Mouse (Mus musculus) spleen, adult 2 months (tissue): ENCODE data around the gene Ffar3. TPM values are rescaled to one million over a fixed set of nuclear protein-coding genes. Genes with fewer than 3 reads are reported as not detected.

ENCODE experiments used
- DNase-seq, 2 experiments: peaks; one replicate each; pipeline versions ENCODE4 v3.0.0 to v3.0.0-alpha.2; 2012 to 2021; ENCODE audit warnings: low spot score in 2 of 2, low read depth in 1 of 2
- H3K27ac ChIP-seq: fragments of 200-500 bp; 2 replicates; pipeline ENCODE4 v1.5.1; 2012; ENCODE audit warnings: low read length, inconsistent platforms; ENCODE audit not compliant: insufficient read depth
- H3K27me3 ChIP-seq: fragments of 200-500 bp; 2 replicates; pipeline ENCODE4 v1.6.1; 2012; ENCODE audit warnings: mild to moderate bottlenecking, moderate library complexity, low read length, inconsistent platforms; ENCODE audit not compliant: control insufficient read depth, insufficient read depth
- H3K36me3 ChIP-seq: fragments of 200-500 bp; 2 replicates; pipeline ENCODE4 v1.6.1; 2012; ENCODE audit warnings: mild to moderate bottlenecking, low read length, inconsistent platforms; ENCODE audit not compliant: control insufficient read depth, insufficient read depth
- H3K4me1 ChIP-seq: fragments of 200-500 bp; 2 replicates; pipeline ENCODE4 v1.6.1; 2011; ENCODE audit warnings: inconsistent platforms; ENCODE audit not compliant: control insufficient read depth, insufficient read depth, insufficient read length
- H3K4me3 ChIP-seq: fragments of 200-500 bp; 2 replicates; pipeline ENCODE4 v1.5.1; 2011; ENCODE audit warnings: mild to moderate bottlenecking, inconsistent platforms; ENCODE audit not compliant: insufficient read depth, insufficient read length; ENCODE audit errors: extremely low read depth
- CTCF ChIP-seq: fragments of 200-500 bp; IDR thresholded peaks from 2 replicates; pipeline ENCODE4 v1.5.1; 2011; ENCODE audit warnings: mild to moderate bottlenecking, inconsistent platforms; ENCODE audit not compliant: insufficient read depth, insufficient read length, insufficient replicate concordance; ENCODE audit errors: extremely low read depth
- POLR2A ChIP-seq: fragments of 200-500 bp; IDR thresholded peaks from 2 replicates; pipeline ENCODE4 v1.6.1; 2011; ENCODE audit warnings: low read depth, low read length, inconsistent platforms
- WGBS: fragments of 180-500 bp; shearing (Covaris S2); methylation state at CpG from one replicate; pipeline ENCODE4 v1.1.7; 2018; 5-methylcytosine and 5-hydroxymethylcytosine counted together
- polyA plus RNA-seq: library from polyadenylated mRNA; depleted of rRNA; stranded (reverse); fragments of >200 nt; gene quantifications from 2 replicates; pipeline ENCODE4 v1.2.3, GENCODE M21; 2012; rRNA removed

The Ffar3 gene
- 0.59 and 0.84 TPM in 2 replicates for polyA plus RNA-seq

DNA sequence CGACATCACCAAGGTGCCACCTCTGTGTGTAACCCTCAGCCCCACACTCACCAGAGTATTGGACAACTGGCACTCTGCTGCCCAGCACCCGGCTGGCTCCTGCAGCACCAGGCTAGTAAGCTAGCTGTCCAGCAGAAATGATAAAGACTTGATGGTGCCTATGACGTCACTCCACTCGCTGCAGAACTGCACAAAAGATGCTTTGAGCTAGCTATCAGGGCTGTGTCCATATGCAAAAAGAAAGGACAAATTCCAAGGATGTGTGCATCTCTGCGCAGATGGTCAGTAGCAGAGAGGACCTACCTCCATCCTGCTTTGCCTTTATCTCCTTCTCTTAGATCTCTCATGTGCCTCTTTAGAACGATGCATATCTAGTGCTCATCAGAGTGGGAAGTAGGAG lies at the start of gene Ffar3:
Gene Ffar3, minus strand, starts transcription at position 101 of the 400 bp plus-strand sequence.
- Histone ChIP-seq H3K36me3 (no peaks in the 10 kb centered on the region), H3K27ac (no peak within 1 kb of the TSS), H3K4me1 (peaks cover 10% of the 10 kb centered on the region; the same call in 1 of the 2 replicates), H3K4me3 (no peak within 1 kb of the TSS), H3K27me3 (no peaks in the 10 kb centered on the region)
- 78% methylated on average over 6 of the region's 6 CpGs for WGBS
- TF ChIP-seq CTCF (no peak), POLR2A (no peak)
- DNase-seq, result no peak

DNA sequence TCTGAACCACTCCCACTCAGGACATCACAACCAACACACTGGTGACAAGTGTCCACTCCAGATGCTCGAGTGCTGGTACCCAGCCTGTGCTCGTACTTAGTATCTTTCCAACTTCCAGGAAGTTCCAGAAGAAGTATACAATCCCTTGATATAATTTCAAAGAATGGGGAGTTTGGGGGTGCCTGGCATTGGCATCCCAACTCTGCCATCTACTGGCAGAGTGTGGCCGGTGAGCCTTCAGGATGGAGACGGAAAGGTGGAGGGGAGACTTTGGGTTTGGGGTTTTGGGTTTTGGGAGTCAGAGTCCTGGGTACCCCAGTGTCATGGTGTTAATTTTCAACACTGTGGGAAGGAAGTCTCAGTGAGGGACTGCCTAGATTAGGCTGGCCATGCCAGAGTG lies 48.1 kb upstream of the Ffar3 start:
- 22% methylated on average over 4 of the region's 4 CpGs for WGBS
- TF ChIP-seq POLR2A (no peak), CTCF (peak; percentile 87; the same call in 1 of the 2 replicates)
- Histone ChIP-seq H3K4me3 (no peak overlapping the region), H3K36me3 (no peaks in the 10 kb centered on the region), H3K27ac (no peak overlapping the region), H3K4me1 (peaks cover 4% of the 10 kb centered on the region; the same call in 1 of the 2 replicates), H3K27me3 (no peaks in the 10 kb centered on the region)
- peak in 1 of 2 experiments; percentile 62 for DNase-seq

DNA sequence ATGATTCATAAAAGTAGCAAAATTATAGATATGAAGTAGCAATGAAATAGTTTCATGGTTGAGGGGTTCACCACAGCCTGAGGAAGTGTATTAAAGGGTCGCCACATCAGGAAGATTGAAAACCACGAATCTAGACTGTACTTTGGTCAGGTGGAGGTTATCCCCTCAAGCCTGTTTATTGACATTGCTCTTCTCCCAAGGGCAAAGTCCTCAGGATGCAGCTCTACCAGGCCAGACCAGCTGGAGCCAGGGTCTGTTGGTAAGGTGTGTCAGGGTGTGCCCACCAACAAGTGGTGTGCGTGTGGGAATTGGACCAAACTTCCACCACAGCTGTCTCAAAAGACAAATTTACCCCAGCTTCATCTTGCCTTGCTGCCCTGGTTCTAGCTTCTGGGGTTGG lies 39.2 kb upstream of the Ffar3 start:
- TF ChIP-seq POLR2A (no peak), CTCF (no peak)
- WGBS, result 18% methylated on average over 3 of the region's 3 CpGs
- H3K27ac ChIP-seq, result peak overlapping the region; percentile 31
- no peaks in the 10 kb centered on the region for H3K36me3 ChIP-seq
- H3K4me1 ChIP-seq, result peaks cover 35% of the 10 kb centered on the region; the same call in 1 of the 2 replicates
- no peak for DNase-seq
- no peak overlapping the region for H3K4me3 ChIP-seq
- H3K27me3 ChIP-seq, result no peaks in the 10 kb centered on the region

DNA sequence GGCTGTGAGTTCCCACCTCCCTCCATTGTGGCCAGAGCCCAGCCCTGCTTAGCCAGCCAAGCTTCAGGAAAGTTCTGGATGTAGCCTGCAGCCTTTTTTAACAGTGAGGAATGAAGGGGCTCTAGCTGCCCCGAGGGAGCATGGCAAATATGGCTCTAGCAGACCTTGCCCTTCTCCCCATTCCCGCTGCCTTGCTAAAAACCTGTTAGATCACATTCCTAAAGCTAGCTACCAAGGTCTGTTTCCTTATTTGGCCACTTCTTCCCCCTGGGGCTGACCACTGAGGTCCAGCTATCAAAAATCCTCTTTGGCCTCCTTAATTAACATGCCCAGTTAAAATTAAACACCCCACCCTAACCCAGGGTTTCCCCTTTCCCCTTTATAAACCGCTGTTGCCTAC lies 36.5 kb upstream of the Ffar3 start:
- peaks cover 56% of the 10 kb centered on the region for H3K4me1 ChIP-seq
- no peak for DNase-seq
- H3K36me3 ChIP-seq, result no peaks in the 10 kb centered on the region
- WGBS, result 75% methylated on average over 3 of the region's 3 CpGs
- no peak overlapping the region for H3K4me3 ChIP-seq
- peak overlapping the region; percentile 94; the same call in 1 of the 2 replicates for H3K27ac ChIP-seq
- TF ChIP-seq CTCF (no peak), POLR2A (no peak)
- no peaks in the 10 kb centered on the region for H3K27me3 ChIP-seq

DNA sequence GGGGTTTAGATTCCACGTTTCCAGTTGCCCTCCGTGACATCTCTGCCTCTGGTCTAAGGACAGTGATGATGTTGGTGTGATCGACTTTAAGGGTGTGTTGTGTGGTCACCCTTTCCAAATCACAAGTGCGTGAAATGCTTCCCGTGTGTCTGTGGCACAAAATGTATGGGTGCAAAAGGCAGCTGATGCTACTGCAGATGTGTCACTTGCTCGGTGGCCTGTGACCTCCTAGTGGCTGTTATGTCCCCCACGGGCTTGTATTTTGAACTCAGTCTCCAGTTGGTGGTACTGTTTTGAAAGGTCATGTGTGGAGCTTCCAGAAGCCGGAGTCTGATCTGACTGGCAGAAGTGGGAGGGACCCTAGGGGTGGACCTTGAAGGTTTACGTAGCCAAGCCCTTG lies 35.8 kb upstream of the Ffar3 start:
- Histone ChIP-seq H3K4me1 (peaks cover 59% of the 10 kb centered on the region), H3K36me3 (no peaks in the 10 kb centered on the region), H3K4me3 (no peak overlapping the region), H3K27me3 (no peaks in the 10 kb centered on the region), H3K27ac (peak overlapping the region; percentile 94)
- TF ChIP-seq CTCF, result no peak
- TF ChIP-seq POLR2A, result no peak
- WGBS, result 66% methylated on average over 9 of the region's 9 CpGs
- DNase-seq, result no peak

DNA sequence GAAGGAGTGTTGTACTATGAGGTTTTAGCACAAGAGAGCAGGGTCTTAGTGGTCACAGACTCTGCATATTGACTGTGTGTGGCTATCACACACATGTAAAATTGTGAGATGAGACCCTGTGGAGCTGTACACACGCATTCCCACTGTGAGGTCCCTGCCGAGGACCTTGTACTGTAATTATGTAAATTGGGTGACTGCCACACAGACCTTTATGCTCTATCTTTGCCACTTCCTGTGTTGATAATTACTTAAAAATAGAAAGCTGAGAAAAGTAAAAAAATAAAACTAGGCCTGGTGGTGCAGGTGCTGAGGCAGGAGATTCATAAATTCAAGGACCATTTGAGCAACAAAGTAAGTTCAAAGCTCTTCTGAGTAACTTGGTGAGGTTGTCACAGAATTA lies 34.7 kb upstream of the Ffar3 start:
- Histone ChIP-seq H3K27me3 (no peaks in the 10 kb centered on the region), H3K4me1 (peaks cover 67% of the 10 kb centered on the region), H3K4me3 (no peak overlapping the region), H3K27ac (peak overlapping the region; percentile 94), H3K36me3 (no peaks in the 10 kb centered on the region)
- WGBS, result 7% methylated on average over 2 of the region's 2 CpGs
- no peak for DNase-seq
- TF ChIP-seq POLR2A (peak; percentile 57; the same call in 1 of the 2 replicates), CTCF (no peak)

DNA sequence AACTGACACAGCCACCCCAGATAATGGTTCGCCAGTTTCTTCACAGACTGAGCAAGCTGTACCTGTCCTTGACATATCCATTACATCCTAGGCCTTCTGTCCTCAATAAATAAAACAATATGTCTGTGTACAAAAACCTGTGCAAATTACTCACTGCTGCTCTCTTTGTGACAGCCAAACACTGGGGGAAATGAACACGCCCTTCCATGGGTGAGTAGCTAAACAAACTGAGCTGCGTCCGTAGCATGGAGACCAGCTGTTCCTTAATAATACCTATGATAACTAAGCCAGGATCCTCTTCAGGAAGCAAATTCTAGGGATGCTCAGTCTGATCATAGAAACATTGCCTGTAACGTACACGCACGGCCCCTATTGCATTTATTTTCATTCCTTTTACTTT lies 32.8 kb upstream of the Ffar3 start:
- no peak for DNase-seq
- peak overlapping the region; percentile 84 for H3K27ac ChIP-seq
- no peaks in the 10 kb centered on the region for H3K27me3 ChIP-seq
- peaks cover 67% of the 10 kb centered on the region for H3K4me1 ChIP-seq
- no peak for TF ChIP-seq POLR2A
- TF ChIP-seq CTCF, result no peak
- no peaks in the 10 kb centered on the region for H3K36me3 ChIP-seq
- H3K4me3 ChIP-seq, result no peak overlapping the region
- 63% methylated on average over 7 of the region's 7 CpGs for WGBS
